ENCODE assay signal across 17 mouse cellular contexts in the genomic region with DNA sequence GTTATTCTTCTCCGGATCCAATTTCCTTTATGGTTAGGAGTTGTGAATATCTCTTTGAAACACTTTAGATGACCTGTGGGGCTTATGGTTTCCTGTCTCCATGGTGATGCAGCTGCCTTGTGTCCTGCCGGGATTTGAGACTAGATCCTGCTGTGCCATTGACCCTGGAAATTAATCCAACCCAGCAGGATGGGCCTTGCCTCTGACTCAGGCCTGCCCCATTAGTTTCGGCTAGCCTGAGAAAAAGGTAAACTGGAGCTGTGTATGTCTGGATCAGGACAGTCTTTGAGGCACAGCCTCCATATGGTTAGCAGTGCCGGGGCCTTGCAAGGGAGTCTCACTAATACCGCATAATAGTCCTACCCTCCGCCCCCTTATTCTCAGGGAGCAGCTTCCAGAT. TPM values are rescaled to one million over a fixed set of nuclear protein-coding genes. Genes with fewer than 3 reads are reported as not detected.
A peak's percentile ranks its signal among the peaks of the same experiment; 100 is the strongest.
DNase-seq lines count a peak whose midpoint lies in the region; ATAC-seq and TF ChIP-seq lines count a peak whose summit lies in the region.
"Had no signal": no experiment of that assay in that cellular context is flagged by ENCODE, and none has a peak within 500 bp of the region (broad histone marks: within the 10 kb centered on the region; RNA-seq: fewer than 3 reads in every experiment).

No protein-coding gene starts in this region.

- TF ChIP-seq EP300 in stomach, postnatal 0 days (optimal IDR thresholded peaks at IDR 0.05): no peak

- TF ChIP-seq CTCF in kidney, postnatal 0 days (IDR thresholded peaks at IDR 0.05; ENCODE audit: low read depth): no peak
- no peak for TF ChIP-seq CTCF in kidney, adult 2 months (conservative IDR thresholded peaks at IDR 0.05; ENCODE audit: insufficient read depth, insufficient read length, low read depth, low read length)
- no peak for TF ChIP-seq CTCF in stomach, postnatal 0 days (IDR thresholded peaks at IDR 0.05; ENCODE audit: low read depth)
- TF ChIP-seq CTCF in gastrocnemius, adult 2 months (IDR thresholded peaks at IDR 0.05): no peak

- no peak for TF ChIP-seq POLR2A in kidney, adult 2 months (IDR thresholded peaks at IDR 0.05; ENCODE audit: low read depth, low read length)

- H3K9me3 ChIP-seq in forebrain, embryonic 10.5 days: 0 out of 2 replicates have a peak, but pooled peaks cover 4% of the 10 kb centered on the region
- no peaks in the 10 kb centered on the region for H3K9me3 ChIP-seq in forebrain, embryonic 16.5 days (ENCODE audit: control insufficient read depth, low read length)
- no peaks in the 10 kb centered on the region for H3K9me3 ChIP-seq in kidney, postnatal 0 days (replicated peaks; ENCODE audit: low read length)
- H3K9me3 ChIP-seq in midbrain, embryonic 11.5 days (ENCODE audit: control insufficient read depth, low read length): no peaks in the 10 kb centered on the region
- H3K9me3 ChIP-seq in stomach, postnatal 0 days (ENCODE audit: control insufficient read depth, low read length): no peaks in the 10 kb centered on the region
- H3K9me3 ChIP-seq: embryonic facial prominence, embryonic 13.5 days; limb, embryonic 10.5 days; liver, embryonic 13.5 days had no signal

- ATAC-seq in forebrain, embryonic 16.5 days: no peak
- ATAC-seq in kidney, postnatal 0 days (replicated peaks; ENCODE audit: low FRiP score, low read depth): no peak
- peak; percentile 70 for ATAC-seq in midbrain, embryonic 11.5 days (ENCODE audit: low FRiP score)
- ATAC-seq in stomach, postnatal 0 days (ENCODE audit: low FRiP score, low TSS enrichment): no peak
- ATAC-seq: lung, postnatal 0 days had no signal

- H3K4me2 ChIP-seq in forebrain, embryonic 16.5 days (ENCODE audit: low read length): no peak overlapping the region
- no peak overlapping the region for H3K4me2 ChIP-seq in kidney, postnatal 0 days (ENCODE audit: low read length)
- H3K4me2 ChIP-seq in midbrain, embryonic 11.5 days: no peak overlapping the region
- peak overlapping the region; percentile 99; the same call in 1 of the 2 replicates for H3K4me2 ChIP-seq in stomach, postnatal 0 days (replicated peaks; ENCODE audit: low read depth)
- H3K4me2 ChIP-seq: liver, embryonic 13.5 days had no signal

- peaks cover 50% of the 10 kb centered on the region for H3K4me1 ChIP-seq in forebrain, embryonic 10.5 days
- H3K4me1 ChIP-seq in forebrain, embryonic 16.5 days (replicated peaks; ENCODE audit: control insufficient read depth, insufficient read depth, low read length): peaks cover 8% of the 10 kb centered on the region
- H3K4me1 ChIP-seq in kidney, postnatal 0 days (replicated peaks; ENCODE audit: insufficient read depth, low read length): no peaks in the 10 kb centered on the region
- H3K4me1 ChIP-seq in kidney, adult 2 months (ENCODE audit: control insufficient read depth, insufficient read depth, low read length): no peaks in the 10 kb centered on the region
- peaks cover 20% of the 10 kb centered on the region for H3K4me1 ChIP-seq in midbrain, embryonic 11.5 days (ENCODE audit: control insufficient read depth, insufficient read depth, low read length)
- H3K4me1 ChIP-seq in stomach, postnatal 0 days (replicated peaks; ENCODE audit: control insufficient read depth, insufficient read depth): no peaks in the 10 kb centered on the region

- intact Hi-C loops in gastrocnemius, adult 2 months (cut with DNase I): no loop called here

- H3K36me3 ChIP-seq in forebrain, embryonic 10.5 days (replicated peaks): peaks cover 20% of the 10 kb centered on the region
- no peaks in the 10 kb centered on the region for H3K36me3 ChIP-seq in forebrain, embryonic 16.5 days (ENCODE audit: control insufficient read depth, insufficient read depth)
- no peaks in the 10 kb centered on the region for H3K36me3 ChIP-seq in kidney, postnatal 0 days (ENCODE audit: insufficient read depth, low read length)
- no peaks in the 10 kb centered on the region for H3K36me3 ChIP-seq in kidney, adult 2 months (ENCODE audit: control insufficient read depth, insufficient read depth, low read length)
- H3K36me3 ChIP-seq in midbrain, embryonic 11.5 days (ENCODE audit: control insufficient read depth, insufficient read depth, low read length): no peaks in the 10 kb centered on the region
- H3K36me3 ChIP-seq in stomach, postnatal 0 days (ENCODE audit: control insufficient read depth, insufficient read depth, low read length): no peaks in the 10 kb centered on the region
- H3K36me3 ChIP-seq: embryonic facial prominence, embryonic 13.5 days; limb, embryonic 10.5 days; liver, embryonic 13.5 days had no signal

- H3K27ac ChIP-seq in forebrain, embryonic 10.5 days: peak overlapping the region; percentile 68
- H3K27ac ChIP-seq in forebrain, embryonic 16.5 days (ENCODE audit: low read length): no peak overlapping the region
- no peak overlapping the region for H3K27ac ChIP-seq in kidney, postnatal 0 days
- no peak overlapping the region for H3K27ac ChIP-seq in kidney, adult 2 months (ENCODE audit: insufficient read depth, low read depth, low read length)
- no peak overlapping the region for H3K27ac ChIP-seq in midbrain, embryonic 11.5 days (ENCODE audit: low read depth, low read length)
- H3K27ac ChIP-seq in stomach, postnatal 0 days (replicated peaks): 0 out of 2 replicates have a peak overlapping the region, but pooled peaks have one; percentile 2
- H3K27ac ChIP-seq in gastrocnemius, adult 2 months: no peak overlapping the region
- H3K27ac ChIP-seq: embryonic facial prominence, embryonic 13.5 days; limb, embryonic 10.5 days; liver, embryonic 13.5 days had no signal

- peak overlapping the region; percentile 89 for H3K4me3 ChIP-seq in forebrain, embryonic 10.5 days
- H3K4me3 ChIP-seq in forebrain, embryonic 16.5 days (replicated peaks; ENCODE audit: low read length): no peak overlapping the region
- no peak overlapping the region for H3K4me3 ChIP-seq in kidney, postnatal 0 days (replicated peaks; ENCODE audit: low read depth, low read length)
- H3K4me3 ChIP-seq in kidney, adult 2 months (ENCODE audit: insufficient read depth, low read depth, low read length): no peak overlapping the region
- no peak overlapping the region for H3K4me3 ChIP-seq in midbrain, embryonic 11.5 days (ENCODE audit: low read depth, low read length)
- H3K4me3 ChIP-seq in stomach, postnatal 0 days (ENCODE audit: low read depth, low read length): no peak overlapping the region
- H3K4me3 ChIP-seq in gastrocnemius, adult 2 months: no peak overlapping the region
- H3K4me3 ChIP-seq: liver, embryonic 13.5 days had no signal

- WGBS in forebrain, embryonic 10.5 days: 17% methylated on average over 6 of the region's 6 CpGs
- 19% methylated on average over 6 of the region's 6 CpGs for WGBS in forebrain, embryonic 16.5 days
- WGBS in kidney, postnatal 0 days: 63% methylated on average over 6 of the region's 6 CpGs
- 81% methylated on average over 6 of the region's 6 CpGs for WGBS in kidney, adult 2 months
- WGBS in midbrain, embryonic 11.5 days: 18% methylated on average over 6 of the region's 6 CpGs
- WGBS in stomach, postnatal 0 days: 69% methylated on average over 6 of the region's 6 CpGs

- DNase-seq in forebrain, embryonic 10.5 days (ENCODE audit: extremely low spot score, low spot score): peak; percentile 68
- peak; percentile 14 for DNase-seq in kidney, postnatal 0 days (ENCODE audit: low spot score)
- no peak for DNase-seq in kidney, adult 2 months
- DNase-seq in midbrain, embryonic 11.5 days (ENCODE audit: low spot score, missing footprints): peak; percentile 93
- DNase-seq in stomach, postnatal 0 days (ENCODE audit: low spot score): no peak
- DNase-seq in gastrocnemius, adult 2 months: no peak
- no peak for DNase-seq in layer of hippocampus, adult 18-20 months (ENCODE audit: low spot score in 2 of 2)
- DNase-seq: adrenal gland, adult 2 months; cerebellum, adult 9-10 months; kidney, postnatal 10 days; liver, embryonic 13.5 days had no signal

- peaks cover 64% of the 10 kb centered on the region for H3K27me3 ChIP-seq in forebrain, embryonic 10.5 days (ENCODE audit: poor library complexity, severe bottlenecking)
- peaks cover 11% of the 10 kb centered on the region for H3K27me3 ChIP-seq in forebrain, embryonic 16.5 days (replicated peaks; ENCODE audit: control insufficient read depth, insufficient read depth, low read length)
- no peaks in the 10 kb centered on the region for H3K27me3 ChIP-seq in kidney, postnatal 0 days (ENCODE audit: insufficient read depth, low read length)
- H3K27me3 ChIP-seq in kidney, adult 2 months (replicated peaks; ENCODE audit: control insufficient read depth, insufficient read depth, low read length): no peaks in the 10 kb centered on the region
- H3K27me3 ChIP-seq in midbrain, embryonic 11.5 days (ENCODE audit: control insufficient read depth, insufficient read depth, low read length): peaks cover 21% of the 10 kb centered on the region
- H3K27me3 ChIP-seq in stomach, postnatal 0 days (ENCODE audit: control insufficient read depth, insufficient read depth, low read length): no peaks in the 10 kb centered on the region
- H3K27me3 ChIP-seq: CH12.LX had no signal

- H3K9ac ChIP-seq in forebrain, embryonic 16.5 days (replicated peaks; ENCODE audit: low read depth, low read length): no peak overlapping the region
- H3K9ac ChIP-seq in kidney, postnatal 0 days (ENCODE audit: low read depth, low read length): no peak overlapping the region
- no peak overlapping the region for H3K9ac ChIP-seq in midbrain, embryonic 11.5 days (ENCODE audit: low read length)
- H3K9ac ChIP-seq in stomach, postnatal 0 days (ENCODE audit: low read length): no peak overlapping the region
- H3K9ac ChIP-seq: embryonic facial prominence, embryonic 13.5 days; liver, embryonic 13.5 days had no signal

RNA-seq across cellular contexts. Expression of gene Galnt12, which starts 1.9 kb away (rescaled TPM):
- 15.8 and 17.6 TPM in 2 replicates for polyA plus RNA-seq in forebrain, embryonic 10.5 days (2016; fragmentation: Nextera tagmentation; extraction: Ambion mirVana)
- polyA plus RNA-seq in forebrain, embryonic 16.5 days (2015; fragmentation: Nextera tagmentation; extraction: Ambion mirVana): 0.50 and 0.85 TPM in 2 replicates
- 10.2 and 11.2 TPM in 2 replicates for polyA plus RNA-seq in kidney, postnatal 0 days (2015; fragmentation: Nextera tagmentation; extraction: Ambion mirVana)
- 3.1 and 3.6 TPM in 2 replicates for polyA plus RNA-seq in kidney, adult 2 months (2012; rRNA removed)
- polyA plus RNA-seq in midbrain, embryonic 11.5 days (2014; fragmentation: Nextera tagmentation; extraction: Ambion mirVana): 4.6 and 6.1 TPM in 2 replicates
- polyA plus RNA-seq in stomach, postnatal 0 days (2015; fragmentation: Nextera tagmentation; extraction: Ambion mirVana): 57.9 and 59.9 TPM in 2 replicates
- under 1 TPM in 1 of 2 experiments, not detected in 1; 0.17 TPM for total RNA-seq in gastrocnemius, adult 2 months (2021)
- total RNA-seq in layer of hippocampus, adult 18-20 months (2021): under 1 TPM; 0.74 to 0.77 TPM

RNA-seq across cellular contexts. Expression of gene Anks6, which starts 36.4 kb away (rescaled TPM):
- polyA plus RNA-seq in forebrain, embryonic 10.5 days (2016; fragmentation: Nextera tagmentation; extraction: Ambion mirVana): 4.1 and 4.5 TPM in 2 replicates
- polyA plus RNA-seq in forebrain, embryonic 16.5 days (2015; fragmentation: Nextera tagmentation; extraction: Ambion mirVana): 4.6 and 4.9 TPM in 2 replicates
- polyA plus RNA-seq in kidney, postnatal 0 days (2015; fragmentation: Nextera tagmentation; extraction: Ambion mirVana): 6.4 TPM in 2 replicates
- 16.1 and 19.2 TPM in 2 replicates for polyA plus RNA-seq in kidney, adult 2 months (2012; rRNA removed)
- 2.0 and 3.2 TPM in 2 replicates for polyA plus RNA-seq in midbrain, embryonic 11.5 days (2014; fragmentation: Nextera tagmentation; extraction: Ambion mirVana)
- polyA plus RNA-seq in stomach, postnatal 0 days (2015; fragmentation: Nextera tagmentation; extraction: Ambion mirVana): 3.7 and 4.6 TPM in 2 replicates
- total RNA-seq in gastrocnemius, adult 2 months (2021): 1 to 10 TPM; 1.4 to 1.8 TPM
- total RNA-seq in layer of hippocampus, adult 18-20 months (2021): 10 to 100 TPM; 20.6 to 21.5 TPM
- total RNA-seq: CH12.LX; neutrophil, adult 5-6 weeks had no signal

Comparison
In these comparisons a context has a peak if more than half of its experiments do, and no peak if none do; other contexts are left out.
1. DNase-seq: peak in forebrain, embryonic 10.5 days (single experiment), kidney, postnatal 0 days (single experiment) and midbrain, embryonic 11.5 days (single experiment); none in kidney, adult 2 months (single experiment), stomach, postnatal 0 days (single experiment), gastrocnemius, adult 2 months (single experiment) and layer of hippocampus, adult 18-20 months (0 of 2).
2. H3K27ac ChIP-seq: peak in forebrain, embryonic 10.5 days (single experiment) and stomach, postnatal 0 days (single experiment); none in forebrain, embryonic 16.5 days (single experiment), kidney, postnatal 0 days (single experiment), kidney, adult 2 months (single experiment), midbrain, embryonic 11.5 days (single experiment) and gastrocnemius, adult 2 months (single experiment).